Comparison of ENCODE assay signal across 8 mouse cellular contexts in the genomic region with DNA sequence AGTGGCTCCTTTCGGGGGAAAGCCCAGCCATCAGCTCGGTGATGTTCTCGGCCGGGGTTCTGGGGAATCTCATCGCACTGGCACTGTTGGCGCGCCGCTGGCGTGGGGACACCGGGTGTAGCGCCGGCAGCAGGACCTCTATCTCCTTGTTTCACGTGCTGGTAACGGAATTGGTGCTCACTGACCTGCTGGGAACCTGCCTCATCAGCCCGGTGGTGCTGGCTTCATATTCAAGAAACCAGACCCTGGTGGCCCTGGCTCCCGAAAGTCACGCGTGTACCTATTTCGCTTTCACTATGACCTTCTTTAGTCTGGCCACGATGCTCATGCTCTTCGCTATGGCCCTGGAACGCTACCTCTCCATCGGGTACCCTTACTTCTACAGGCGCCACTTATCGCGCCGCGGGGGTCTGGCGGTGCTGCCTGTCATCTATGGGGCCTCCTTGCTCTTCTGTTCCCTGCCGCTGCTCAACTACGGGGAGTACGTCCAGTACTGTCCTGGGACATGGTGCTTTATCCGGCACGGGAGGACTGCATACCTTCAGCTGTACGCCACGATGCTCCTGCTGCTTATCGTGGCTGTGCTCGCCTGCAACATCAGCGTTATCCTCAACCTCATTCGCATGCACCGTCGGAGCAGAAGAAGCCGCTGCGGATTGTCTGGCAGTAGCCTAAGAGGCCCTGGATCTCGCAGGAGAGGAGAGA. TPM values are rescaled to one million over a fixed set of nuclear protein-coding genes. Genes with fewer than 3 reads are reported as not detected.
DNase-seq lines count a peak whose midpoint lies in the region; ATAC-seq lines count a peak whose summit lies in the region.

No protein-coding gene starts in this region.

- peak overlapping the region; percentile 40; the same call in 1 of the 2 replicates for H3K9ac ChIP-seq in kidney, embryonic 14.5 days (ENCODE audit: low read depth, low read length)
- H3K9ac ChIP-seq in liver, embryonic 16.5 days (ENCODE audit: low read depth, low read length): peak overlapping the region; percentile 13; the same call in 1 of the 2 replicates

- peak; percentile 49; the same call in 1 of the 2 replicates for ATAC-seq in kidney, embryonic 14.5 days (ENCODE audit: low FRiP score, low TSS enrichment)
- no peak for ATAC-seq in liver, embryonic 16.5 days (ENCODE audit: low read depth)

- H3K27me3 ChIP-seq in kidney, embryonic 14.5 days (ENCODE audit: control insufficient read depth, insufficient read depth, low read length): peaks cover 15% of the 10 kb centered on the region
- H3K27me3 ChIP-seq in hindbrain, embryonic 10.5 days (ENCODE audit: insufficient read depth, poor library complexity, severe bottlenecking): peaks cover 38% of the 10 kb centered on the region
- H3K27me3 ChIP-seq in liver, embryonic 16.5 days (ENCODE audit: control insufficient read depth, insufficient read depth, low read depth, low read length): peaks cover 11% of the 10 kb centered on the region

- no peaks in the 10 kb centered on the region for H3K36me3 ChIP-seq in kidney, embryonic 14.5 days (ENCODE audit: control insufficient read depth, insufficient read depth, low read length)
- no peaks in the 10 kb centered on the region for H3K36me3 ChIP-seq in hindbrain, embryonic 10.5 days
- H3K36me3 ChIP-seq in liver, embryonic 16.5 days (ENCODE audit: control insufficient read depth, insufficient read depth): no peaks in the 10 kb centered on the region

- no peak overlapping the region for H3K27ac ChIP-seq in kidney, embryonic 14.5 days (ENCODE audit: low read depth, low read length)
- 0 out of 2 replicates have a peak overlapping the region, but pooled peaks have one; percentile 16 for H3K27ac ChIP-seq in hindbrain, embryonic 10.5 days
- H3K27ac ChIP-seq in liver, embryonic 16.5 days (ENCODE audit: low read length): no peak overlapping the region

- peaks cover 10% of the 10 kb centered on the region for H3K4me1 ChIP-seq in kidney, embryonic 14.5 days (ENCODE audit: control insufficient read depth, insufficient read depth, low read length)
- H3K4me1 ChIP-seq in hindbrain, embryonic 10.5 days (replicated peaks): peaks cover 19% of the 10 kb centered on the region
- no peaks in the 10 kb centered on the region for H3K4me1 ChIP-seq in liver, embryonic 16.5 days (ENCODE audit: control insufficient read depth, low read depth, low read length)

- peak overlapping the region; percentile 56 for H3K4me2 ChIP-seq in kidney, embryonic 14.5 days (replicated peaks; ENCODE audit: low read depth, low read length)
- H3K4me2 ChIP-seq in liver, embryonic 16.5 days (ENCODE audit: low read depth, low read length): peak overlapping the region; percentile 46

- DNase-seq in kidney, adult 18-20 months: no peak
- DNase-seq in ES-CJ7 (ENCODE audit: low read depth, low spot score) (peak; percentile 22), MN1 (ENCODE audit: low spot score) (no peak)
- peak; percentile 33 for DNase-seq in embryo, embryonic 9.5 days (ENCODE audit: extremely low spot score)
- peak; percentile 41 for DNase-seq in hindbrain, embryonic 10.5 days (ENCODE audit: low spot score)
- peak; percentile 41 for DNase-seq in retina, embryonic 14.5 days (ENCODE audit: low spot score)

- H3K9me3 ChIP-seq in kidney, embryonic 14.5 days (ENCODE audit: control insufficient read depth, low read length): no peaks in the 10 kb centered on the region
- no peaks in the 10 kb centered on the region for H3K9me3 ChIP-seq in hindbrain, embryonic 10.5 days
- H3K9me3 ChIP-seq in liver, embryonic 16.5 days (replicated peaks; ENCODE audit: control insufficient read depth, low read length): no peaks in the 10 kb centered on the region

- H3K4me3 ChIP-seq in kidney, embryonic 14.5 days (ENCODE audit: low read length): peak overlapping the region; percentile 48
- H3K4me3 ChIP-seq in hindbrain, embryonic 10.5 days: peak overlapping the region; percentile 62
- peak overlapping the region; percentile 54 for H3K4me3 ChIP-seq in liver, embryonic 16.5 days (ENCODE audit: low read depth, low read length)

- under 1% methylated on average over 45 of the region's 45 CpGs for WGBS in kidney, embryonic 14.5 days
- WGBS in hindbrain, embryonic 10.5 days: 2% methylated on average over 45 of the region's 45 CpGs
- WGBS in liver, embryonic 16.5 days (ENCODE audit: insufficient replicate concordance): under 1% methylated on average over 45 of the region's 45 CpGs

RNA-seq across cellular contexts. Expression of a gene that starts 1.2 kb away (rescaled TPM):
- polyA plus RNA-seq in kidney, embryonic 14.5 days (2014; fragmentation: Nextera tagmentation; extraction: Ambion mirVana): 0.37 and 0.42 TPM in 2 replicates
- 0.04 and 0.14 TPM in 2 replicates for polyA plus RNA-seq in hindbrain, embryonic 10.5 days (2016; fragmentation: Nextera tagmentation; extraction: Ambion mirVana)
- 0.58 and 0.64 TPM in 2 replicates for polyA plus RNA-seq in liver, embryonic 16.5 days (2015; fragmentation: Nextera tagmentation; extraction: Ambion mirVana)

Comparison
In these comparisons a context has a peak if more than half of its experiments do, and no peak if none do; other contexts are left out.
1. DNase-seq: peak in ES-CJ7 (single experiment), embryo, embryonic 9.5 days (single experiment), hindbrain, embryonic 10.5 days (single experiment) and retina, embryonic 14.5 days (single experiment); none in kidney, adult 18-20 months (single experiment) and MN1 (single experiment).
2. Peak in every context shown above with its lines, with median percentiles within 50 percentile points of each other: H3K4me3 ChIP-seq.